Mouse (Mus musculus): Measurements from ENCODE around the gene Map2k4.

Map2k4 gene

GRCm38 (mm10) chr11:65712754-65713306, 75.3 kb downstream of the Map2k4 start:
- DNase-seq (ENCODE audit: low spot score in 2 of 2), result no peak

- no peak for DNase-seq (ENCODE audit: low spot score in 2 of 2)
These were observed 81.3 kb downstream of the Map2k4 start for GRCm38 (mm10) chr11:65706784-65707183.

GRCm38 (mm10) chr11:65706176-65706575, 81.9 kb downstream of the Map2k4 start:
- no peak for DNase-seq (ENCODE audit: low spot score in 2 of 2)

- no peak for DNase-seq (ENCODE audit: low spot score in 2 of 2)
These were observed 83.2 kb downstream of the Map2k4 start for GRCm38 (mm10) chr11:65704861-65705260.

GRCm38 (mm10) chr11:65678824-65679402, 109.2 kb downstream of the Map2k4 start:
- no peak for DNase-seq (ENCODE audit: low spot score in 2 of 2)

GRCm38 (mm10) chr11:65667348-65667969, 120.6 kb downstream of the Map2k4 start:
- DNase-seq (ENCODE audit: low spot score in 2 of 2), result no peak

GRCm38 (mm10) chr11:65664903-65665302, 123.2 kb downstream of the Map2k4 start:
- no peak for DNase-seq (ENCODE audit: low spot score in 2 of 2)

GRCm38 (mm10) chr11:65661790-65662522, 126.1 kb downstream of the Map2k4 start:
- no peak for DNase-seq (ENCODE audit: low spot score in 2 of 2)

- DNase-seq (ENCODE audit: low spot score in 2 of 2), result no peak
These were observed 134.2 kb downstream of the Map2k4 start for GRCm38 (mm10) chr11:65653932-65654331.

GRCm38 (mm10) chr11:65651426-65651825, 136.7 kb downstream of the Map2k4 start:
- DNase-seq (ENCODE audit: low spot score in 2 of 2), result no peak

- no peak for DNase-seq (ENCODE audit: low spot score in 2 of 2)
These were observed 138.0 kb downstream of the Map2k4 start for GRCm38 (mm10) chr11:65649956-65650715.

- DNase-seq (ENCODE audit: low spot score in 2 of 2), result no peak
These were observed 138.6 kb downstream of the Map2k4 start for GRCm38 (mm10) chr11:65649469-65649868.

- DNase-seq (ENCODE audit: low spot score in 2 of 2), result no peak
These were observed 141.8 kb downstream of the Map2k4 start for GRCm38 (mm10) chr11:65646314-65646713.

- DNase-seq (ENCODE audit: low spot score in 2 of 2), result no peak
These were observed 143.6 kb downstream of the Map2k4 start for GRCm38 (mm10) chr11:65644539-65644938.

GRCm38 (mm10) chr11:65640261-65640660, 147.8 kb downstream of the Map2k4 start:
- no peak for DNase-seq (ENCODE audit: low spot score in 2 of 2)

Measured in right cerebral cortex, postnatal 36 days (tissue).